Mouse (Mus musculus) neutrophil, adult 5-6 weeks (primary cell): Measurements from ENCODE around the gene Rgs11. TPM values are rescaled to one million over a fixed set of nuclear protein-coding genes. Genes with fewer than 3 reads are reported as not detected.

Experiments used
- ATAC-seq: fragments of 151-379, 151-347 bp; 2 replicates; pipeline ENCODE4 v1.8.0; 2017; ENCODE audit warnings: mild to moderate bottlenecking, moderate TSS enrichment; ENCODE audit not compliant: insufficient number of reproducible peaks, poor library complexity, low FRiP score, severe bottlenecking; ENCODE audit errors: extremely low read depth
- total RNA-seq: library from RNA; stranded (forward); fragments of 200-1000 nt; gene quantifications from 2 replicates; pipeline ENCODE4 v1.2.3, GENCODE M21; 2017

Gene Rgs11
- total RNA-seq, 1 experiment from 2014 or later: 1.5 TPM

- no peak for ATAC-seq
Observed at GRCm38 (mm10) chr17:26221508-26221907, 18.8 kb downstream of the Rgs11 start.

GRCm38 (mm10) chr17:26225150-26225549 lies 22.4 kb downstream of the Rgs11 start:
- ATAC-seq: no peak

- ATAC-seq: no peak
Observed at GRCm38 (mm10) chr17:26229776-26230175, 27.0 kb downstream of the Rgs11 start.

- ATAC-seq: no peak
Observed at GRCm38 (mm10) chr17:26231156-26231555, 28.4 kb downstream of the Rgs11 start.

- 0 out of 2 replicates have a peak, but pooled peaks have one; percentile 16 for ATAC-seq
Observed at GRCm38 (mm10) chr17:26232863-26233262, 30.1 kb downstream of the Rgs11 start.

- ATAC-seq: no peak
Observed at GRCm38 (mm10) chr17:26234386-26234785, 31.6 kb downstream of the Rgs11 start.

- no peak for ATAC-seq
Observed at GRCm38 (mm10) chr17:26235077-26235815, 32.5 kb downstream of the Rgs11 start.

- no peak for ATAC-seq
Observed at GRCm38 (mm10) chr17:26237667-26238066, 34.9 kb downstream of the Rgs11 start.

GRCm38 (mm10) chr17:26239551-26239950 lies 36.8 kb downstream of the Rgs11 start:
- ATAC-seq: no peak

- no peak for ATAC-seq
Observed at GRCm38 (mm10) chr17:26240120-26240790, 37.5 kb downstream of the Rgs11 start.

- ATAC-seq: no peak
Observed at GRCm38 (mm10) chr17:26240990-26241389, 38.2 kb downstream of the Rgs11 start.

- peak; percentile 54 for ATAC-seq
Observed at GRCm38 (mm10) chr17:26243471-26244100, 40.8 kb downstream of the Rgs11 start.

GRCm38 (mm10) chr17:26244101-26244841 lies 41.5 kb downstream of the Rgs11 start, which contains the start of gene Fam234a:
TSS of gene Fam234a (minus strand) at chr17:26244242.
- ATAC-seq: peak; percentile 96

- no peak for ATAC-seq
Observed at GRCm38 (mm10) chr17:26251886-26252538, 49.3 kb downstream of the Rgs11 start.

- peak; percentile 89 for ATAC-seq
Observed at GRCm38 (mm10) chr17:26252539-26253251, 49.9 kb downstream of the Rgs11 start, which contains the start of gene Luc7l. TSS of gene Luc7l (plus strand) at chr17:26252896.

GRCm38 (mm10) chr17:26253399-26253798 lies 50.6 kb downstream of the Rgs11 start:
- no peak for ATAC-seq

GRCm38 (mm10) chr17:26255313-26255712 lies 52.6 kb downstream of the Rgs11 start:
- ATAC-seq: no peak
